Mouse (Mus musculus): Measurements from ENCODE around the gene Capn8.

DNA sequence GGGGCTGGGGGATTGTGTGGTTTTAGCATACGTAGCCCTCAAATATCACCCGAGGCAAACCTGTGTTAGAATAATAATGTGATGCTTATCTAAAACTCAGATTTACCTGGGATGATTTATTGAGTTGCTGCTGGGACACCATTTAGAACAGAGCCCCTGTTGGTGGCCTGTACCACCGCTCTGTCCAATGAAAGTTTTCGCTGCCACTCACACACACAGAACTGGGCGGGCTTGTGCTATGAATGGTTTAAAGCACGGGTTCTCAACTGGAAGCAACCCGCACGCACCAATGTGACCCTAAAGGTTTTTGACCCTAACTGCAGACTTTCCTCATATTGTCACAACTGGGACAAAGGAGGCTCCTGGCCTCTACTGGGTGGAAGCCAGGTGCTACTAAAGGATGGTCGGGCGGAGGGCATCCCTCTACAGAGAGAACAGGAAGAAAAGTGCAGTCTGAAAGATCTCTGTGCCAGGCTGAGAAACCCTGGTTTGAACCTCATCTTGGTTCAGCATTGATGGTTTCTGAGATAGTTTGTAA, 46.6 kb upstream of the Capn8 start:
- no peak for TF ChIP-seq CTCF (IDR thresholded peaks at IDR 0.05; ENCODE audit: control insufficient read depth, insufficient read depth, low read length)
- no peak for TF ChIP-seq POLR2A (IDR thresholded peaks at IDR 0.05; ENCODE audit: borderline replicate concordance, control insufficient read depth, low read depth, low read length)

All from bone marrow, adult 2 months (tissue).